Mouse (Mus musculus) kidney, embryonic 14.5 days (tissue): ENCODE measurements around the gene Brap. TPM values are rescaled to one million over a fixed set of nuclear protein-coding genes. Genes with fewer than 3 reads are reported as not detected.
A peak's percentile ranks its signal among the peaks of the same experiment; 100 is the strongest.
"Not testable (repeated sequence)": the region's sequence is repeated elsewhere in the genome, so short reads cannot be mapped to it uniquely, and the experiment has no call there.

Experiments
- ATAC-seq: fragments of 200-750 bp; cut with Nextera tagmentation; 2 replicates; pipeline ENCODE4 v1.8.0; 2017; ENCODE audit warnings: moderate number of reproducible peaks, mild to moderate bottlenecking, moderate TSS enrichment, moderate library complexity; ENCODE audit not compliant: low FRiP score, low TSS enrichment
- H3K27ac ChIP-seq: fragments of 300-500 bp; sonication (generic); 2 replicates; pipeline ENCODE4 v1.5.1; 2014; ENCODE audit warnings: low read depth, mild to moderate bottlenecking, low read length, moderate library complexity, mixed read lengths
- H3K27me3 ChIP-seq: fragments of 300-500 bp; sonication (generic); 2 replicates; pipeline ENCODE4 v1.6.1; 2014; ENCODE audit warnings: mild to moderate bottlenecking, low read length; ENCODE audit not compliant: control insufficient read depth, insufficient read depth
- H3K36me3 ChIP-seq: fragments of 300-500 bp; sonication (generic); 2 replicates; pipeline ENCODE4 v1.6.1; 2014; ENCODE audit warnings: low read length, mixed read lengths; ENCODE audit not compliant: control insufficient read depth, insufficient read depth
- H3K4me1 ChIP-seq: fragments of 300-500 bp; sonication (generic); 2 replicates; pipeline ENCODE4 v1.6.1; 2014; ENCODE audit warnings: low read length, mixed read lengths; ENCODE audit not compliant: control insufficient read depth, insufficient read depth
- H3K4me2 ChIP-seq: fragments of 300-500 bp; sonication (generic); replicated peaks from 2 replicates; pipeline ENCODE4 v1.6.1; 2014; ENCODE audit warnings: low read depth, mild to moderate bottlenecking, low read length
- H3K4me3 ChIP-seq: fragments of 300-500 bp; sonication (generic); 2 replicates; pipeline ENCODE4 v1.5.1; 2014; ENCODE audit warnings: mild to moderate bottlenecking, low read length
- H3K9ac ChIP-seq: fragments of 300-500 bp; sonication (generic); 2 replicates; pipeline ENCODE4 v1.6.1; 2014; ENCODE audit warnings: low read depth, mild to moderate bottlenecking, low read length, moderate library complexity
- H3K9me3 ChIP-seq: fragments of 300-500 bp; sonication (generic); 2 replicates; pipeline ENCODE4 v1.6.1; 2016; ENCODE audit warnings: low read length; ENCODE audit not compliant: control insufficient read depth
- WGBS: fragments of 180-500 bp; shearing (Covaris S2); extraction: QIAGEN DNeasy Blood & Tissue Kit; methylation state at CpG from one replicate; pipeline ENCODE4 v1.1.7; 2014; 5-methylcytosine and 5-hydroxymethylcytosine counted together
- polyA plus RNA-seq: library from polyadenylated mRNA; unstranded; fragments of >200 nt; fragmentation: Nextera tagmentation; extraction: Ambion mirVana; gene quantifications from 2 replicates; pipeline ENCODE4 v1.2.1, GENCODE M21; 2014

Gene Brap
- polyA plus RNA-seq, 1 experiment from 2014 or later: 35.2 TPM

GRCm38 (mm10) chr5:121632804-121633203 is 27.6 kb upstream of the Brap start:
- Histone ChIP-seq H3K4me3 (no peak overlapping the region), H3K27ac (no peak overlapping the region), H3K36me3 (no peaks in the 10 kb centered on the region), H3K4me2 (no peak overlapping the region), H3K9me3 (no peaks in the 10 kb centered on the region), H3K4me1 (no peaks in the 10 kb centered on the region), H3K27me3 (no peaks in the 10 kb centered on the region), H3K9ac (no peak overlapping the region)
- 44% methylated on average over 3 of the region's 3 CpGs for WGBS
- ATAC-seq: no peak

GRCm38 (mm10) chr5:121634668-121635067 is 25.7 kb upstream of the Brap start:
- Histone ChIP-seq H3K36me3 (no peaks in the 10 kb centered on the region), H3K4me1 (no peaks in the 10 kb centered on the region), H3K9ac (no peak overlapping the region), H3K27ac (no peak overlapping the region), H3K4me2 (no peak overlapping the region), H3K27me3 (no peaks in the 10 kb centered on the region), H3K9me3 (no peaks in the 10 kb centered on the region), H3K4me3 (no peak overlapping the region)
- 92% methylated on average over 5 of the region's 5 CpGs for WGBS
- ATAC-seq: no peak

- Histone ChIP-seq H3K36me3 (no peaks in the 10 kb centered on the region), H3K4me2 (no peak overlapping the region), H3K9me3 (no peaks in the 10 kb centered on the region), H3K9ac (no peak overlapping the region), H3K4me1 (no peaks in the 10 kb centered on the region), H3K27ac (no peak overlapping the region), H3K4me3 (no peak overlapping the region), H3K27me3 (no peaks in the 10 kb centered on the region)
- no peak for ATAC-seq
- WGBS: 86% methylated on average over 6 of the region's 6 CpGs
These were observed 23.1 kb upstream of the Brap start for GRCm38 (mm10) chr5:121637296-121637695.

GRCm38 (mm10) chr5:121639601-121640000 is 20.8 kb upstream of the Brap start:
- H3K4me1 ChIP-seq: no peaks in the 10 kb centered on the region
- H3K9ac ChIP-seq: no peak overlapping the region
- no peak for ATAC-seq
- 92% methylated on average over 9 of the region's 9 CpGs for WGBS
- no peaks in the 10 kb centered on the region for H3K9me3 ChIP-seq
- H3K4me2 ChIP-seq: no peak overlapping the region
- H3K27me3 ChIP-seq: no peaks in the 10 kb centered on the region
- no peak overlapping the region for H3K4me3 ChIP-seq
- H3K27ac ChIP-seq: no peak overlapping the region
- no peaks in the 10 kb centered on the region for H3K36me3 ChIP-seq

GRCm38 (mm10) chr5:121649134-121649533 is 11.2 kb upstream of the Brap start:
- no peak for ATAC-seq
- Histone ChIP-seq H3K27me3 (no peaks in the 10 kb centered on the region), H3K36me3 (no peaks in the 10 kb centered on the region), H3K9ac (no peak overlapping the region), H3K27ac (no peak overlapping the region), H3K4me2 (no peak overlapping the region), H3K9me3 (no peaks in the 10 kb centered on the region), H3K4me3 (no peak overlapping the region), H3K4me1 (no peaks in the 10 kb centered on the region)
- WGBS: 24% methylated on average over 7 of the region's 7 CpGs

- ATAC-seq: no peak
- Histone ChIP-seq H3K9ac (no peak overlapping the region), H3K27me3 (no peaks in the 10 kb centered on the region), H3K36me3 (no peaks in the 10 kb centered on the region), H3K9me3 (no peaks in the 10 kb centered on the region), H3K4me3 (no peak overlapping the region), H3K4me2 (no peak overlapping the region), H3K4me1 (no peaks in the 10 kb centered on the region), H3K27ac (no peak overlapping the region)
- WGBS: 87% methylated on average over 4 of the region's 4 CpGs
These were observed 5.8 kb upstream of the Brap start for GRCm38 (mm10) chr5:121654526-121654925.

GRCm38 (mm10) chr5:121656866-121657265 is 3.5 kb upstream of the Brap start:
- not testable (repeated sequence) for H3K9ac ChIP-seq, H3K27me3 ChIP-seq, H3K4me3 ChIP-seq, ATAC-seq, H3K36me3 ChIP-seq, H3K4me1 ChIP-seq, H3K9me3 ChIP-seq, H3K4me2 ChIP-seq, H3K27ac ChIP-seq
- 65% methylated on average over 6 of the region's 6 CpGs for WGBS

- H3K9me3 ChIP-seq, H3K36me3 ChIP-seq, H3K27me3 ChIP-seq, H3K4me3 ChIP-seq, H3K4me1 ChIP-seq, H3K4me2 ChIP-seq, ATAC-seq, H3K27ac ChIP-seq, H3K9ac ChIP-seq: not testable (repeated sequence)
- WGBS: 91% methylated on average over 6 of the region's 6 CpGs
These were observed 2.7 kb upstream of the Brap start for GRCm38 (mm10) chr5:121657656-121658055.

- H3K4me2 ChIP-seq: peak overlapping the region; percentile 73
- H3K4me3 ChIP-seq: peak overlapping the region; percentile 97
- peak; percentile 59 for ATAC-seq
- peak overlapping the region; percentile 91 for H3K9ac ChIP-seq
- H3K27ac ChIP-seq: peak overlapping the region; percentile 82
- peaks cover 27% of the 10 kb centered on the region for H3K36me3 ChIP-seq
- WGBS: under 1% methylated on average over 26 of the region's 26 CpGs
- H3K27me3 ChIP-seq: no peaks in the 10 kb centered on the region
- no peaks in the 10 kb centered on the region for H3K9me3 ChIP-seq
- H3K4me1 ChIP-seq: peaks cover 9% of the 10 kb centered on the region
These were observed 513 bp downstream of the Brap start for GRCm38 (mm10) chr5:121660897-121661254.

GRCm38 (mm10) chr5:121661494-121661893 is 1.1 kb downstream of the Brap start:
- WGBS: 75% methylated on average over 5 of the region's 5 CpGs
- Histone ChIP-seq H3K4me2 (peak overlapping the region; percentile 73), H3K36me3 (peaks cover 31% of the 10 kb centered on the region), H3K9ac (peak overlapping the region; percentile 91; the same call in 1 of the 2 replicates), H3K4me1 (peaks cover 9% of the 10 kb centered on the region), H3K27me3 (no peaks in the 10 kb centered on the region), H3K27ac (no peak overlapping the region), H3K9me3 (no peaks in the 10 kb centered on the region), H3K4me3 (peak overlapping the region; percentile 97)
- ATAC-seq: no peak
